Mouse (Mus musculus) forebrain, embryonic 11.5 days (tissue): ENCODE results near the gene Clasrp. TPM values are rescaled to one million over a fixed set of nuclear protein-coding genes. Genes with fewer than 3 reads are reported as not detected.

ENCODE experiments used
- ATAC-seq: fragments of 200-750 bp; cut with Nextera tagmentation; replicated peaks from 2 replicates; pipeline ENCODE4 v1.8.0; 2017; ENCODE audit warnings: moderate TSS enrichment; ENCODE audit not compliant: low FRiP score
- DNase-seq: peaks from one replicate; pipeline ENCODE4 v3.0.0-alpha.2; 2017; ENCODE audit warnings: low spot score
- H3K27ac ChIP-seq: fragments of 300-500 bp; sonication (generic); 2 replicates; pipeline ENCODE4 v1.5.1; 2014; ENCODE audit warnings: low read depth, low read length
- H3K27me3 ChIP-seq: fragments of 300-500 bp; sonication (generic); 2 replicates; pipeline ENCODE4 v1.6.1; 2014; ENCODE audit warnings: mild to moderate bottlenecking, low read length, mixed read lengths; ENCODE audit not compliant: control insufficient read depth, insufficient read depth
- H3K36me3 ChIP-seq: fragments of 300-500 bp; sonication (generic); 2 replicates; pipeline ENCODE4 v1.6.1; 2014; ENCODE audit warnings: mild to moderate bottlenecking, low read length, moderate library complexity, mixed read lengths; ENCODE audit not compliant: control insufficient read depth, insufficient read depth
- H3K4me1 ChIP-seq: fragments of 300-500 bp; sonication (generic); replicated peaks from 2 replicates; pipeline ENCODE4 v1.6.1; 2014; ENCODE audit warnings: low read length, mixed read lengths; ENCODE audit not compliant: control insufficient read depth, insufficient read depth
- H3K4me2 ChIP-seq: fragments of 300-500 bp; sonication (generic); 2 replicates; pipeline ENCODE4 v1.6.1; 2014; ENCODE audit warnings: low read depth, mild to moderate bottlenecking, low read length, moderate library complexity, mixed read lengths; ENCODE audit not compliant: severe bottlenecking
- H3K4me3 ChIP-seq: fragments of 300-500 bp; sonication (generic); 2 replicates; pipeline ENCODE4 v1.5.1; 2014; ENCODE audit warnings: low read depth, low read length
- H3K9ac ChIP-seq: fragments of 300-500 bp; sonication (generic); 2 replicates; pipeline ENCODE4 v1.6.1; 2014; ENCODE audit warnings: low read length
- H3K9me3 ChIP-seq: fragments of 300-500 bp; sonication (generic); 2 replicates; pipeline ENCODE4 v1.6.1; 2016; ENCODE audit warnings: low read length, mixed read lengths; ENCODE audit not compliant: control insufficient read depth
- WGBS: fragments of 180-500 bp; shearing (Covaris S2); extraction: QIAGEN DNeasy Blood & Tissue Kit; methylation state at CpG from one replicate; pipeline ENCODE4 v1.1.7; 2014; 5-methylcytosine and 5-hydroxymethylcytosine counted together
- polyA plus RNA-seq: library from polyadenylated mRNA; unstranded; fragments of >200 nt; fragmentation: Nextera tagmentation; extraction: Ambion mirVana; gene quantifications from 2 replicates; pipeline ENCODE4 v1.2.1, GENCODE M21; 2014

Gene Clasrp
- polyA plus RNA-seq, 1 experiment from 2014 or later = 64.1 TPM

DNA sequence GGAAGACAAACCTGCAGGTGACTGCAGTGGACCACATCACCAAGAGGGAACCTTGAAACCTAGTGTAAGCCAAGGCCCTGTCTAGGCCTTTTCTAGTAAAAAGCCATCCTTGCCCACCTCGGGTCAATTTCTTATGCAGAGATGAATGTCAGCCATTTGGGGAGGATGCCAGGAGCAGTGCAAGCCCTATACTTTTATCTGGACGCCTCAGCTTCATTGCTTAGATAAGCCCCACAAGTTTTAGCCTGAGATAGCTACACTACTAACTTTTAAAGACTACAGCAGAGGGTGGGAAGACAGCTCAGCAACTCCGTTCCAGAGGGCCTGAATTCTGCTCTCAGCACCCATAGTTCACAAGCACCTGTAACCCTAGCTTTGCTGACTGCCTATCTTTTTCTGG is 40.4 kb downstream of the Clasrp start:
- H3K36me3 ChIP-seq = peaks cover 11% of the 10 kb centered on the region; the same call in 1 of the 2 replicates
- H3K4me3 ChIP-seq = no peak overlapping the region
- H3K4me1 ChIP-seq = peaks cover 13% of the 10 kb centered on the region
- no peak overlapping the region for H3K4me2 ChIP-seq
- 84% methylated on average over 3 of the region's 3 CpGs for WGBS
- DNase-seq (no peak), ATAC-seq (no peak)
- H3K9ac ChIP-seq = no peak overlapping the region
- no peak overlapping the region for H3K27ac ChIP-seq
- H3K9me3 ChIP-seq = no peaks in the 10 kb centered on the region; the same call in 1 of the 2 replicates
- no peaks in the 10 kb centered on the region for H3K27me3 ChIP-seq

DNA sequence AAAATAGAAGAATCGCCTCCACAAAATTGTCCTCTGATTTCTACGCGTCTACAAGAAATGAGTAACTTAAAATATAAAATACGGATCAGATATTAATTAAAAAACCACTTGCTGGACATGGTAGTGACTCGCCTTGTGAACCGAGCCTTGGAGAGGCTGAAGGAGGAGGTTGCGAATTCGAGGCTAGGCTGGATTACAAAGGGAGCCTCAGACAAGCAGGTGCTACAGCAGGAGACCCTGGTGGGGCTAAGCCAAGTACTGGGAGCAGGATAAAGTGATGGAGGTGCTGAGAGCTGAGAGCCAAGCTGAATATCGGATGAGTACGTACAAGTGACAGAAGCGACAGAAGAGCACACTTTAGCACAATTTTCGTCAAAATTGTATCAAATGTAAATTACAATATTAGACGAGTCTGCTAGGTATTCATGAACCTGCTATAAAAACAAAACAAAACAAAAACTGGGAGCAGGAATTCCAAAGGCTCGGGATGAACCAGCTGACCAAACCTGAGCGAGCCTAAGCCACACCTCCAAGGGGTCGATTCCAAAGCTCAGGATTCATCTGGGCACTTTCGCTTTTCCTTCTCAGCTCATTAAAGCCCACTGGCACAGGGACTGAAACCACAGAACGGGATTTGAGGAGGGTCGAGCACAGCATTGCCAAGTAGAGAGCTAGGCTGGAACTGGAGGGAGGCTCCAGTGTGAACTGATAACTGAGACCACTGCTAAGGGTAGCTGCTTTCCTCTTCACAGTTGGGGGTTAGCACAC is 41.5 kb downstream of the Clasrp start, which contains the start of gene Ppp1r37:
Ppp1r37 (minus strand) TSS at position 434 of the 768 bp plus-strand sequence.
- H3K9me3 ChIP-seq = no peaks in the 10 kb centered on the region; the same call in 1 of the 2 replicates
- peak within 1 kb of the TSS; percentile 93 for H3K9ac ChIP-seq
- H3K4me1 ChIP-seq = peaks cover 14% of the 10 kb centered on the region
- H3K27me3 ChIP-seq = no peaks in the 10 kb centered on the region
- ATAC-seq (peak; percentile 44; the same call in 1 of the 2 replicates), DNase-seq (no peak)
- peak within 1 kb of the TSS; percentile 97 for H3K4me3 ChIP-seq
- H3K36me3 ChIP-seq = peaks cover 11% of the 10 kb centered on the region; the same call in 1 of the 2 replicates
- H3K27ac ChIP-seq = peak within 1 kb of the TSS; percentile 86
- peak within 1 kb of the TSS; percentile 99 for H3K4me2 ChIP-seq
- WGBS = 1% methylated on average over 19 of the region's 19 CpGs

GRCm38 (mm10) chr7:19561765-19562642 is 42.3 kb downstream of the Clasrp start:
- Histone ChIP-seq H3K9me3 (no peaks in the 10 kb centered on the region; the same call in 1 of the 2 replicates), H3K9ac (peak overlapping the region; percentile 93), H3K4me2 (peak overlapping the region; percentile 99), H3K27ac (peak overlapping the region; percentile 86), H3K4me3 (peak overlapping the region; percentile 97), H3K27me3 (no peaks in the 10 kb centered on the region), H3K4me1 (peaks cover 14% of the 10 kb centered on the region), H3K36me3 (peaks cover 11% of the 10 kb centered on the region; the same call in 1 of the 2 replicates)
- DNase-seq (peak; percentile 98), ATAC-seq (peak; percentile 85)
- WGBS = under 1% methylated on average over 94 of the region's 102 CpGs

DNA sequence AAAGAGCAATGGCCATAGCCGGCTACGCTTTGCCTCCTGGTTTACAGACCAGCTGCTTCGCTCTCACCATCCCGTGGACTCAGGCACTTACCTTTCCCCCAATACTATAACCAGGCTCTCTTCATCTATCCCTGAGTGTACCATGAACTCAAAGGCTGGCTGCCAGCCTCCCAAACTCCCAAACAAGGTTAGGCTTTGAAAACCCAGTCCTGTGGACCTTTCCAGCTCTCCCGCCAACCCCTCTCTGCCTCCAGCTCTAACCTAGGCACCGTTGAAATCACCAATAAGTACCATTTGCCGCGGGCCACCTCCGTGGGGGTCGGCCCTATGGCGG is 42.9 kb downstream of the Clasrp start:
- Histone ChIP-seq H3K4me2 (peak overlapping the region; percentile 99), H3K4me3 (peak overlapping the region; percentile 97), H3K27me3 (no peaks in the 10 kb centered on the region), H3K36me3 (peaks cover 11% of the 10 kb centered on the region; the same call in 1 of the 2 replicates), H3K9me3 (no peaks in the 10 kb centered on the region; the same call in 1 of the 2 replicates), H3K27ac (peak overlapping the region; percentile 86; the same call in 1 of the 2 replicates), H3K9ac (peak overlapping the region; percentile 93), H3K4me1 (peaks cover 14% of the 10 kb centered on the region)
- WGBS = 1% methylated on average over 11 of the region's 11 CpGs
- DNase-seq (no peak), ATAC-seq (no peak)

DNA sequence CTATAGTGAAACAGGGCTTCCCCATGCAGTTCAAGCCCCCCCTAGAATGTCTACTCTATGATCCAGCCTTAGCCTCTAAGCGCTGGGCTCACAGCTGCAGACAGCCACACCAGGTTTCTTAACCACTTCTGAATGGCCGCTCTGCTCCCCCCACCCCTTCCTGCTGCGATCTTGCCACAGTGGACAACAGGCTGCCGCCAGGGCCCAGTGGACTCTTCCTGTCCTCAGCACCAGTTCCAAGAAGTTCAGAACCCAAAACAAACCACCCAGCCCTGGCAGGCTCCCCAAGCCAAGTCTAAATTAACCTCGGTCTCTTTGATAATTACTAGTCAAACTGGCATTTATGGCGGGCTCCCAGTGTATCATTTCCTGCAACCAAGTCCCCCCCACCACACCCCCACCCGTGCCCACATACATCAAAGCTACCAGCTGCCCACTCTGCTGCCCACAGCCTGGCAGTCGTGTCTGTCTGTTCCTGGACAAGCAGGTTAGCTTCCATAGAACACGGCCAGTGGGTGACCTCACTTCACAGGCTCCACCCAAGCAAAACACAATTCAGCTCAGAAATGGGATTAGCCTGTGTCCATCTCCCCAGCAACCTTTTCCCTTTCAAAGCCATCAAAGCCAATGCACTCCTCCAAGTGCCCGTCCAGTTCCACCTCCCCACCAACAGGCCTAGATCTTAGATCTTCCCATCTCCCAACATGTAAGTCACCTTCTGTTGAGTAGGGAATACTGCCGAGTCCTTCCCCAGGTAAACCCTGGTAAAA is 43.6 kb downstream of the Clasrp start:
- Histone ChIP-seq H3K4me1 (peaks cover 14% of the 10 kb centered on the region), H3K27ac (no peak overlapping the region), H3K27me3 (no peaks in the 10 kb centered on the region), H3K36me3 (peaks cover 11% of the 10 kb centered on the region; the same call in 1 of the 2 replicates), H3K9me3 (no peaks in the 10 kb centered on the region; the same call in 1 of the 2 replicates), H3K4me3 (peak overlapping the region; percentile 97), H3K4me2 (peak overlapping the region; percentile 99), H3K9ac (peak overlapping the region; percentile 93)
- ATAC-seq (no peak), DNase-seq (no peak)
- WGBS = 29% methylated on average over 11 of the region's 11 CpGs

GRCm38 (mm10) chr7:19558965-19559364 is 45.3 kb downstream of the Clasrp start:
- Histone ChIP-seq H3K4me3 (no peak overlapping the region), H3K9ac (no peak overlapping the region)
- ATAC-seq = no peak

DNA sequence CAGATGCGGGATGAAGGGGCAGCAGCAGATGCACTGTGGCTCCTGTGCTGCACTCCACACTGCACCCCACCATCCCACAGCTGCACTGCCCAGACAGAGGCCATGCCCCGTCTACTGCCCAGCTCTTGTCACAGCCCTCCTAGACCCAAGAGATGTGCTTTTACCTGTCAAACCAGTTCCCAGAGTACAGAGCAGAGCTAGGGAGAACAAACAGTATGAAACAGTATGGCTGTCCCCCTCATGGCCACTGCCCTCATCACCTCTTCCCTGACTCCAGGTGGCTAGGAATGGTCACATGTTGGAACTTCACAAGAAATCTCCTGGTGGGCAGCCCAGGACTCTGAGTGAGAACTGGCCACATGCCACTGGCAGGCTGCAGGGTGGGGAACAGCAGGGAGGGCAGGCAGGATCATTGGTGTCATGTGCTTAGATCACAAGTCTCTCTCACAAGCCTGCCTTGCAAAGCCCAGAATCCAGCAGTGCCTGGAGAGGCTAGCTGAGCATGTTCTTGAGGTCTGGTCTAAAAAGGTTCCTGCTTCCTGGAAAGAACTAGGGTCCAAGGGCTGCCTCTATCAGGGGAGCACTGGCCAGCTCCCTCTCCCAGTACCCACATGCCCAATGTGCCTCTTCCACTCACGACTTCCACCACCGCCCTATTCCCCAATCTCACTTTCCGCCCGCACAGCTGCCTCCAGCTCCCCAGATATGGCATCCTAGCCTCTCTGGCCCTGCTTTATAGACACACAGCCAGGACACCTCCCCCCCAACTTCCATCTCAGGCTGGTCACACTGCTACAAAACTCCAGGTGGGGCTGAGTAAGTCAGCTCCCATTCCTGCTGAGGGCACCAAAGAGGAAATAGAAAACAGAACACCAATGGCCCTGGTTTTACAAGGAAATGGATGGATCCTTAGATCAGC is 46.0 kb downstream of the Clasrp start:
- WGBS = 92% methylated on average over 6 of the region's 6 CpGs
- peaks cover 11% of the 10 kb centered on the region for H3K4me1 ChIP-seq
- H3K4me3 ChIP-seq = no peak overlapping the region

More at GRCm38 (mm10) chr7:19558965-19559364, 45.3 kb downstream of the Clasrp start:
- no peaks in the 10 kb centered on the region for H3K9me3 ChIP-seq
- H3K36me3 ChIP-seq = no peaks in the 10 kb centered on the region
- H3K4me2 ChIP-seq = no peak overlapping the region
- no peak overlapping the region for H3K27ac ChIP-seq
- no peaks in the 10 kb centered on the region for H3K27me3 ChIP-seq
- 37% methylated on average over 2 of the region's 2 CpGs for WGBS
- DNase-seq = no peak
- H3K4me1 ChIP-seq = peaks cover 14% of the 10 kb centered on the region

More for the DNA sequence above, 46.0 kb downstream of the Clasrp start:
- DNase-seq = no peak
- no peak for ATAC-seq
- Histone ChIP-seq H3K27ac (no peak overlapping the region), H3K9ac (no peak overlapping the region), H3K27me3 (no peaks in the 10 kb centered on the region), H3K36me3 (no peaks in the 10 kb centered on the region), H3K9me3 (no peaks in the 10 kb centered on the region), H3K4me2 (no peak overlapping the region)
